Mouse (Mus musculus) midbrain, postnatal 0 days (tissue): ENCODE data around the gene Prex1. TPM values are rescaled to one million over a fixed set of nuclear protein-coding genes. Genes with fewer than 3 reads are reported as not detected.

Source experiments
- ATAC-seq: fragments of 200-750 bp; cut with Nextera tagmentation; 2 replicates; pipeline ENCODE4 v1.8.0; 2017; ENCODE audit warnings: moderate number of reproducible peaks, mild to moderate bottlenecking, moderate TSS enrichment, moderate library complexity; ENCODE audit not compliant: low FRiP score
- DNase-seq: peaks from one replicate; pipeline ENCODE4 v3.0.0-alpha.2; 2015; ENCODE audit warnings: low spot score
- H3K27ac ChIP-seq: fragments of 300-500 bp; sonication (generic); 2 replicates; pipeline ENCODE4 v1.5.1; 2014; ENCODE audit warnings: low read depth, mild to moderate bottlenecking, low read length, mixed read lengths
- H3K27me3 ChIP-seq: fragments of 300-500 bp; sonication (generic); 2 replicates; pipeline ENCODE4 v1.6.1; 2014; ENCODE audit warnings: low read length, control low read depth, mixed read lengths; ENCODE audit not compliant: insufficient read depth
- H3K36me3 ChIP-seq: fragments of 300-500 bp; sonication (generic); 2 replicates; pipeline ENCODE4 v1.6.1; 2014; ENCODE audit warnings: low read length, control low read depth, mixed read lengths; ENCODE audit not compliant: insufficient read depth
- H3K4me1 ChIP-seq: fragments of 300-500 bp; sonication (generic); 2 replicates; pipeline ENCODE4 v1.6.1; 2014; ENCODE audit warnings: mild to moderate bottlenecking, control low read depth, antibody characterized with exemption, low read length, mixed read lengths; ENCODE audit not compliant: insufficient read depth
- H3K4me2 ChIP-seq: fragments of 300-500 bp; sonication (generic); 2 replicates; pipeline ENCODE4 v1.6.1; 2014; ENCODE audit warnings: low read depth, mild to moderate bottlenecking, low read length, mixed read lengths; ENCODE audit not compliant: poor library complexity, severe bottlenecking
- H3K4me3 ChIP-seq: fragments of 300-500 bp; sonication (generic); 2 replicates; pipeline ENCODE4 v1.5.1; 2014; ENCODE audit warnings: low read depth, mild to moderate bottlenecking, low read length, moderate library complexity
- H3K9ac ChIP-seq: fragments of 300-500 bp; sonication (generic); replicated peaks from 2 replicates; pipeline ENCODE4 v1.6.1; 2014; ENCODE audit warnings: mild to moderate bottlenecking, low read length, moderate library complexity, mixed read lengths; ENCODE audit not compliant: poor library complexity, severe bottlenecking
- H3K9me3 ChIP-seq: fragments of 300-500 bp; sonication (generic); 2 replicates; pipeline ENCODE4 v1.6.1; 2016; ENCODE audit warnings: low read length, control low read depth
- CTCF ChIP-seq: IDR thresholded peaks from 2 replicates; pipeline ENCODE4 v1.5.1; 2016; ENCODE audit warnings: antibody characterized with exemption, mild to moderate bottlenecking
- WGBS: fragments of 180-500 bp; shearing (Covaris S2); extraction: QIAGEN DNeasy Blood & Tissue Kit; methylation state at CpG from one replicate; pipeline ENCODE4 v1.1.7; 2014; 5-methylcytosine and 5-hydroxymethylcytosine counted together
- polyA plus RNA-seq: library from polyadenylated mRNA; unstranded; fragments of >200 nt; fragmentation: Nextera tagmentation; extraction: Ambion mirVana; gene quantifications from 2 replicates; pipeline ENCODE4 v1.2.1, GENCODE M21; 2015
- total RNA-seq: library from RNA; depleted of rRNA; stranded (reverse); fragments of >200 nt; gene quantifications from 2 replicates; pipeline ENCODE4 v1.2.3, GENCODE M21; 2014

Gene Prex1
- total and polyA plus RNA-seq, 2 experiments from 2014 or later = 17.4 to 53.8 TPM

- Histone ChIP-seq H3K27me3 (no peaks in the 10 kb centered on the region), H3K4me3 (no peak overlapping the region), H3K4me1 (no peaks in the 10 kb centered on the region), H3K9me3 (no peaks in the 10 kb centered on the region), H3K9ac (no peak overlapping the region), H3K27ac (no peak overlapping the region), H3K4me2 (no peak overlapping the region), H3K36me3 (no peaks in the 10 kb centered on the region)
- DNase-seq (no peak), ATAC-seq (no peak)
- TF ChIP-seq CTCF = no peak
- 81% methylated on average over 13 of the region's 13 CpGs for WGBS
Observed at GRCm38 (mm10) chr2:166638079-166638800, 75.4 kb downstream of the Prex1 start.

- no peak for TF ChIP-seq CTCF
- DNase-seq (no peak), ATAC-seq (no peak)
- Histone ChIP-seq H3K4me2 (no peak overlapping the region), H3K36me3 (no peaks in the 10 kb centered on the region), H3K9me3 (no peaks in the 10 kb centered on the region), H3K4me1 (no peaks in the 10 kb centered on the region), H3K27me3 (no peaks in the 10 kb centered on the region), H3K4me3 (no peak overlapping the region), H3K9ac (no peak overlapping the region), H3K27ac (no peak overlapping the region)
- WGBS = 78% methylated on average over 4 of the region's 4 CpGs
Observed at GRCm38 (mm10) chr2:166637673-166637990, 76.0 kb downstream of the Prex1 start.

GRCm38 (mm10) chr2:166636867-166637672 is 76.6 kb downstream of the Prex1 start:
- 52% methylated on average over 17 of the region's 17 CpGs for WGBS
- no peaks in the 10 kb centered on the region for H3K36me3 ChIP-seq

GRCm38 (mm10) chr2:166635521-166635920 is 78.1 kb downstream of the Prex1 start:
- Histone ChIP-seq H3K4me3 (no peak overlapping the region), H3K27ac (no peak overlapping the region), H3K4me1 (no peaks in the 10 kb centered on the region), H3K4me2 (no peak overlapping the region), H3K36me3 (no peaks in the 10 kb centered on the region), H3K27me3 (no peaks in the 10 kb centered on the region), H3K9me3 (no peaks in the 10 kb centered on the region), H3K9ac (no peak overlapping the region)
- ATAC-seq (no peak), DNase-seq (peak; percentile 22)
- WGBS = 78% methylated on average over 10 of the region's 10 CpGs
- no peak for TF ChIP-seq CTCF

More at GRCm38 (mm10) chr2:166636867-166637672, 76.6 kb downstream of the Prex1 start:
- Histone ChIP-seq H3K27me3 (no peaks in the 10 kb centered on the region), H3K9ac (no peak overlapping the region), H3K4me2 (no peak overlapping the region), H3K27ac (no peak overlapping the region), H3K9me3 (no peaks in the 10 kb centered on the region), H3K4me1 (no peaks in the 10 kb centered on the region), H3K4me3 (no peak overlapping the region)
- no peak for TF ChIP-seq CTCF
- DNase-seq (peak; percentile 60), ATAC-seq (no peak; the same call in 1 of the 2 replicates)

- no peaks in the 10 kb centered on the region for H3K4me1 ChIP-seq
- H3K27ac ChIP-seq = no peak overlapping the region
- no peak overlapping the region for H3K4me3 ChIP-seq
- DNase-seq = peak; percentile 65
- H3K36me3 ChIP-seq = no peaks in the 10 kb centered on the region
- no peak for ATAC-seq
- TF ChIP-seq CTCF = no peak
- H3K9ac ChIP-seq = no peak overlapping the region
- H3K4me2 ChIP-seq = no peak overlapping the region
- H3K9me3 ChIP-seq = no peaks in the 10 kb centered on the region
- H3K27me3 ChIP-seq = no peaks in the 10 kb centered on the region
- 90% methylated on average over 13 of the region's 13 CpGs for WGBS
Observed at GRCm38 (mm10) chr2:166632571-166633361, 80.9 kb downstream of the Prex1 start.
